Mouse (Mus musculus) thymus, adult 2 months (tissue): ENCODE data around the gene Cst6.

Source experiments
- CTCF ChIP-seq: fragments of 200-500 bp; IDR thresholded peaks from 2 replicates; pipeline ENCODE4 v1.5.1; 2012; ENCODE audit warnings: mild to moderate bottlenecking, control low read depth, low read length, moderate library complexity, borderline replicate concordance; ENCODE audit not compliant: control insufficient read depth, poor library complexity, insufficient read depth; ENCODE audit errors: extremely low read depth
- POLR2A ChIP-seq: fragments of 200-500 bp; IDR thresholded peaks from 2 replicates; pipeline ENCODE4 v1.6.1; 2012; ENCODE audit warnings: mild to moderate bottlenecking, low read length, control low read depth, moderate library complexity; ENCODE audit not compliant: control insufficient read depth, poor library complexity, insufficient read depth; ENCODE audit errors: extremely low read depth

GRCm38 (mm10) chr19:5388588-5389242, 39.3 kb upstream of the Cst6 start, which contains the start of gene Sart1:
- TF ChIP-seq POLR2A (peak; percentile 95), CTCF (0 out of 2 replicates have a peak, but pooled peaks have one; percentile 26)
